Mouse (Mus musculus): ENCODE results near the gene Tns3. TPM values are rescaled to one million over a fixed set of nuclear protein-coding genes. Genes with fewer than 3 reads are reported as not detected.
"Not testable (repeated sequence)": the region's sequence is repeated elsewhere in the genome, so short reads cannot be mapped to it uniquely, and the experiment has no call there.

Tns3 gene
- total RNA-seq, 2 experiments from 2014 or later = 33.6 to 40.1 TPM

DNA sequence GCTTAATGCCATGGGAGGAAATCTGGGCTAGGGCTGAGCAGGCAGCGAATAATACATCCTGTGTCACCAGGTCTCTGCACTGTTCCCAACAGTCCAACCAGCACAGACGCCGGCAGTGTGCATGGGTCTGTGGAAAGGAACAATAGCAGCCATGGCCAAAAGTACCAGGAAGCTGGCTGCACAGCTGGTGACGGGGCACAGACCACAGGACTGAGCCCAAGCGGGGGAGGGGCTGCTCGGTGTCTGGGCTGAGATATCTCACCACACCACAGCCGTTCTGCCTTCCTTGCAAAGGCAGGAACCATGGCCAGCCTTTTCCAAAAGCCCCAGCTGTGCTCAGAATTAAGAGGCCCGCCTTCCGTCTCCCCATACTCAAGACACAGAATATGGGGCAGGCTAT is 107.3 kb downstream of the Tns3 start:
- intact Hi-C loops (cut with DNase I) = no loop called here
- DNase-seq (ENCODE audit: extremely low spot score in 1 of 2, low spot score in 2 of 2) = peak in 1 of 2 experiments; percentile 20
- H3K27ac ChIP-seq = no peak overlapping the region
- no peak for TF ChIP-seq CTCF (IDR thresholded peaks at IDR 0.05)
- H3K4me3 ChIP-seq = no peak overlapping the region

DNA sequence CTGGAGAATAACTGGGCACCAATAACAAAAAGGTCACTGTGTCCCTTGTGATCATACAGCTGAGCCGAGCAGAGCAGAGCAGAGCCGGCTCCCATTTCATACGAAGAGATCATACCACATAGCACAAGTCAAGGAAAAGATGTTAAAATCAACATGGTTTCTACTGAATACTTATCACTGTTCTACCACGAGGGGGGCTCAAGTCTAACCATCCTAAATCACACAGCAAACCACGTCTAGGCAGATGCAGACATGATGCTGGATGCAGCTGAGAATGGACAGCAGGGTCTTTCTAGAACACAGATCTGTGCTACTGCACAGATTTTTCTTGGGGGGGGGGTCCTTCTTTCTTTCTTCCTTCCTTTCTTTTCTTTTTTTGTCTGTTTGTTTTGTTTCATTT is 112.6 kb downstream of the Tns3 start:
- DNase-seq (ENCODE audit: extremely low spot score in 1 of 2, low spot score in 2 of 2) = no peak
- Histone ChIP-seq H3K4me3 (no peak overlapping the region), H3K27ac (no peak overlapping the region)
- no peak for TF ChIP-seq CTCF (IDR thresholded peaks at IDR 0.05)
- intact Hi-C loops (cut with DNase I) = no loop called here

DNA sequence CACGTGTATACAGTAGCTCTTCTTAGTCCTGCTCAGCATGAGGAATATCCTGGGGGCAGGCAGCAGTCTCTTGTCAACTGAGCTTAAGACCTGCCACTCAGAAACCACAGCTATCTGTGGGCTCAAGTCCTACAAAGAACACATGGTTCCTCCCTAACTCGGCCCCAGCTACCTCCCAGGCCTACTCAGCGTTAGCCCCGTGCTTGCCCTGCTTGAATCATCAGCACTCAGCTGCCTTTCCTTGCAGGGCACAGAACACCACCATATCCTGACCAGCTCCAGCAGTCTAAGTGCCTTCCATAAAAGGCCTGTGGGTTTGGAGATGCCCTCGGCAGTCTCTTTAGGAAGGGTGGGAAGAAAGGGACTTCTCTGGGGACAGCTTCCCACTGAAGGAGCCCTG is 116.7 kb downstream of the Tns3 start:
- DNase-seq (ENCODE audit: extremely low spot score in 1 of 2, low spot score in 2 of 2) = no peak
- Histone ChIP-seq H3K27ac (no peak overlapping the region), H3K4me3 (no peak overlapping the region)
- no peak for TF ChIP-seq CTCF (IDR thresholded peaks at IDR 0.05)
- intact Hi-C loops (cut with DNase I) = no loop called here

DNA sequence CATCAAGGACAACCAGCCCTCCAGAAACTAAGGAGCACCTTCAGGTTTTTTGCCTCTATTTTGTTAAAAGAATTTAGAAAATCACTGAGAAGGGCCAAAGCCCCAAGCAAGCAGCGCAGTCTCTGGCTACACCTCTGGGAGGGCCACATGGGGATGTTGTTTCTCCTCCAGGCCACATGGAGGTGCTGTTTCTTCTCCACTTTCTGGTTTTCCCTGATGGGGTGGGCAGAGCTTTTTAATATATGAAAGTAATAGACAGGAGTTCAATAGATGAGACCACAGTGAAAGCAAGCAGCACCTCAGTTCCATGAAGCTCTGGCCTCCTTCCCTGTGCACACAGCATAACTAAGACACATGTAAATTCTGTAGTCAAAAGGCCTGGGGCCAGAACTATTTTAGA is 118.5 kb downstream of the Tns3 start:
- Histone ChIP-seq H3K4me3 (no peak overlapping the region), H3K27ac (no peak overlapping the region)
- peak; percentile 52 for TF ChIP-seq CTCF (IDR thresholded peaks at IDR 0.05)
- intact Hi-C loops (cut with DNase I) = no loop called here
- no peak for DNase-seq (ENCODE audit: extremely low spot score in 1 of 2, low spot score in 2 of 2)

DNA sequence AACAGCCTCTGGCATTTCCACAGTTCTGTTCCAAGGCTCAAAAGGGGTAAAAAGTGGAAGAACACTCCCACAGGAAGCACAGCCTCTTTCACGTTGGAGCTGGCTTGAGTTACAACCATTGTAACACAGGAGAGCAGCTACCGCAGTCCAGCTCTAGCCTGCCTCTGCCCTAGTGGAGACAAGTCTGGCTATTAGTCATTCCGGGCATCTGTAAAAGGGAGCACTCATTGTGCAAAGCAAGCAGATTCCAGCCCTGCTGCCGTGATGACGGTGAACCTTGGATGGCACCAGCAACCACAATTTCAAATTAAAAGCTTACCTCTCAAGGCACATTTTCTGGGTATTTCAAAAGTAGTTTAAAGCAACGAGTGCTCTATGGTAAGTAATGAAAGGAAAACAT is 120.0 kb downstream of the Tns3 start:
- no peak for DNase-seq (ENCODE audit: extremely low spot score in 1 of 2, low spot score in 2 of 2)
- intact Hi-C loops (cut with DNase I) = no loop called here
- H3K27ac ChIP-seq = no peak overlapping the region
- no peak for TF ChIP-seq CTCF (IDR thresholded peaks at IDR 0.05)
- no peak overlapping the region for H3K4me3 ChIP-seq

DNA sequence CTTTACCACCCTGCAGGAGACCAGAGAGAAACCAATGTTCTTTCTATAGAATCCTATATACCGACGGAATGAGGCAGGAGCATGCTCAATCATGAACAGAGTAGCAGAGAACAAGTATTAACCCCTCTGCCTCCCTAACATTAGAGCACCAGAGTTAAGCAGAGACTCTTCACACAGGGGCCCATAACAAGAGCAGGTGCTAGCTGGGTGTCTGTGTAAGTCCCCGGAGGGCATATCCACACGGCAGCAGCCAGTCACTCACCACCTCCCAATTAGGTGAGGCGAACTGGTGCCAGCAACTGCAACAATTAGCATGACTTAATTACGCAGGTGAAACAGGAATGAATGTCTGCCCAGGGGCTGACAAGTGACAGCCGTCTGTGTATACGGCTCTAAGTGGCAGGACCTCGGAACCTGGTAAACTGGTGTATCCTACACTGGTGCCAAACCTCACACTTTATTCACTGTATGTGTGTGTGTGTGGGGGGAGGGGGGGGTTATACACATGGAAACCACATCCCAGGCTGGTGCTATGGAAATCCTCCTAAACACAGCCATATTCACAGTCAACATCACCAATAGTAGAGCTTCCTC is 123.0 kb downstream of the Tns3 start:
- Histone ChIP-seq H3K27ac (no peak overlapping the region), H3K4me3 (no peak overlapping the region)
- intact Hi-C loops (cut with DNase I) = no loop called here
- TF ChIP-seq CTCF (IDR thresholded peaks at IDR 0.05) = no peak
- no peak for DNase-seq (ENCODE audit: extremely low spot score in 1 of 2, low spot score in 2 of 2)

DNA sequence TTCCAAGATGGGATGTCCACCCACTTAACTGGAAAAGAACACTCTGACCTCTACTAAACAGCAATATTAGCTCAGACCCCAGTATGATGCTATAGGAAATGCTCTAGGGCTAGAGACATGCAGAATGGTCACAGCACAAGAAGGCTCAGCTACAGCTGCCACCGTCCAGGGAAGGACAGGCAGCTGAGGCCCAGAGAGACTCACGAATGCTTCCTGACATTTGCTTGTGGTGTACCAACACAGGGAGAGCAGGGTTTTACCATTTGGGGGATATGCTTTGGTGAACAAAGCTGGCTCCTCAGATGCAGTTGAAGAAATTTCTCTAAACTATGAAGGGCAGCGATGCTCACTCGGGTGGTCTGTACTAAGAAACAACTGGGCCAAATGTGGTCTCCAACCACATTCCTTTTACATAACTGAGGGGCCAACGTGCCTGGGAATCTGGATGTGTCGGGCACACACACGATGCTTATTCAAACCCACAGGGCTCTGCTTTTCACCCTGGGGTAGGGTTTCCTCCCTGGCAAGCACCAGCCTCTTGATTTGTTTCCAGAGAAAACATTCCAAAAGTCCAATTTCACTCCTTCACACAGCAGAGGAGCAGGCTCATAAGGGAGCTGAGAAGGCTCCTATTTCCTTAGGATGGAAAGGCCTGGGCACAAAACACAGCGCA is 124.6 kb downstream of the Tns3 start:
- no peak overlapping the region for H3K27ac ChIP-seq
- H3K4me3 ChIP-seq = no peak overlapping the region
- TF ChIP-seq CTCF (IDR thresholded peaks at IDR 0.05) = no peak
- no peak for DNase-seq (ENCODE audit: extremely low spot score in 1 of 2, low spot score in 2 of 2)
- intact Hi-C loops (cut with DNase I) = loop anchor here (5.0 kb wide), 1 partner anchor 128 kb away; no protein-coding TSS in a partner anchor

DNA sequence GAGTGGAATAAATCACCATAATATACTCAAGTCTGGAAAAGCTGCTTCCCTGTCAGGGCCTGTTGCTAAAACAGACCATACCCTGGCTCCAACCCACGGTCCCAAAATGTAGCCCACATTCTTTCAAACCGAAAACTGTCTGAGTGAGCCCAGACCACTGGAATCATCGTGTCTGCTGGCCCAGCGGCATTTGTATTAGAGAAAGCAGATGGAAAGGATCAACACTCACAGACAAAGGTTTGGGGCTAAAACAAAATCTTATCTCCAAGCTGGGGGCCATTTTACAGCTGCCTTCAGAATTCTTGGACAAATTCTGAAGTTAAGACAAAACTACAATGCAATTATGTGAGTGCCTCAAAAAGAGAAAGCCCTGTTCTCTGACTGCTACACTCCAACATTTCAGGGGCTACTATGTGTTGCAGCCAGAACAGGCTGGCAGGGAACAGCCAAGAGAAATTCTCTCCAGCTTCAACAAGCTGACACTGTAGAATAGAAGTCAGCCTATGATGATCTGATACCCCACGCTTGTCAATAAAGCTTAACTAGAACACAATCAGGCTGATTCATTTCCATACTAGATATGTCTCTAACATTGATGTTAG is 127.2 kb downstream of the Tns3 start:
- intact Hi-C loops (cut with DNase I) = loop anchor here (5.0 kb wide), 1 partner anchor 130 kb away; no protein-coding TSS in a partner anchor

DNA sequence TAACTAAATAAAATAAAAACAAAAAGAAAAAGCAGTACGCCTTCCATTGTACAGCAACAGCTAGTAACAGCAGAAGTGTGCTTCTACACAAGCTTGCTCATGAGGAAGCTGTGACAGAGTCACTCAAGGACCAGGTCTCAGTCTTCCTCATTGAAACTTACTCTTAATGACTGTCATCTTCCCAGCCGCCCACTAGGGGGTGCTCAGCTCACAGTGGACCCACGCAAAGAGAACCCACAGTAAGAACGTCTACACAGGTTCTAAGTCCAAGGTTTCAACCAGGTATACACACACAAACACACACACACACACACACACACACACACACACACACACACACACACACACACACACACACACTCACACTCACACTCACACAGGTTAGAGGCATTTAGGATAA is 129.4 kb downstream of the Tns3 start:
- peak; percentile 71 to 73 for DNase-seq (ENCODE audit: extremely low spot score in 1 of 2, low spot score in 2 of 2)
- no peak overlapping the region for H3K4me3 ChIP-seq
- intact Hi-C loops (cut with DNase I) = loop anchor here (1.0 to 5.0 kb wide), 3 partner anchors 132 to 420 kb away; no protein-coding TSS in a partner anchor
- no peak overlapping the region for H3K27ac ChIP-seq
- peak; percentile 72 for TF ChIP-seq CTCF (IDR thresholded peaks at IDR 0.05)

More for the DNA sequence above, 127.2 kb downstream of the Tns3 start:
- Histone ChIP-seq H3K27ac (no peak overlapping the region), H3K4me3 (no peak overlapping the region)
- TF ChIP-seq CTCF (IDR thresholded peaks at IDR 0.05) = no peak
- no peak for DNase-seq (ENCODE audit: extremely low spot score in 1 of 2, low spot score in 2 of 2)

DNA sequence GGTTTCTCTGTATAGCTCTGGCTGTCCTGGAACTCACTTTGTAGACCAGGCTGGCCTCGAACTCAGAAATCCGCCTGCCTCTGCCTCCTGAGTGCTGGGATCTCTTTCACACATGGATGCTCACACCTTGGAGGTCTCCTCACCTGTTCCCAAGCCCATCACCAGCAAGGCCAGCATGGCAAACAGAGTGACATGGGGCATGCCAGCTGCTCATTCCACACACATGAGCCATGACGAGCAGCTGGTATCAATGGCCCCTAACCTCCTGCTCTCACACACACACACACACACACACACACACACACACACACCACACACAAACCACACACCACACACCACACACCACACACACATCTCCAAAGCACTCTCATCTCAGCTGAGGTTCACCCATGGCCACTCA is 131.6 kb downstream of the Tns3 start:
- H3K4me3 ChIP-seq; DNase-seq (ENCODE audit: extremely low spot score in 1 of 2, low spot score in 2 of 2); H3K27ac ChIP-seq; intact Hi-C loops (cut with DNase I): not testable (repeated sequence)

DNA sequence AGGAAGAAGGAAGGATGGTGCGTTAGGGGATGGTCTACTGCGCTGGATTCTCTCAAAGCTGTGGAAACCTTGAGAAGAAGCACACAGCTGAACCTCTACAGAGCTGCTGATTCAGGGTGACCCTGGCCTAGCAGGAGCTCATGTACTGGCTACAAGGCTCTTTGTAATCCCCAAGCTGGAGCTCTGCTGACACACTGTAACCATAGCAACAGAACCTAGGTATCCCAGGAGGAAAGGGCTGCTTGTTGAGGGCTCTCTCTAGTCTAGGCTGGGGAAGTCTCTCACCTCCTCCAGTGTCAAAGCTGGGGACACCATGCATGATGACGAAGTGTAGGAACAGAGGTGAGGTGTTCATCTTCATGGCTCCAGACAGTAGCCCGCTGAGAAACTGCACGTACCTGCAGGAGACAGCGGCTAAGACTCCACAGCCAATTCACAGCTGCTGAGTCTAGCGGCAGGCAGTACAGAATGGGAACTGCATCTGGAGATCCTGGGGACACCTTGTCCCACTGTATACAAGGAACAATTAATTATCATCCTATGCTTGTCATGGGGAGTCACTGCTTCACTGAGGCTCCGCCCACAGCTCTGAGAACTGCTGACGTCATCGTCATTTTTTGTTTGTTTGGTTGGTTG is 132.1 kb downstream of the Tns3 start:
- no peak for TF ChIP-seq CTCF (IDR thresholded peaks at IDR 0.05)
- H3K4me3 ChIP-seq = no peak overlapping the region
- intact Hi-C loops (cut with DNase I) = no loop called here
- H3K27ac ChIP-seq = no peak overlapping the region
- DNase-seq (ENCODE audit: extremely low spot score in 1 of 2, low spot score in 2 of 2) = no peak

DNA sequence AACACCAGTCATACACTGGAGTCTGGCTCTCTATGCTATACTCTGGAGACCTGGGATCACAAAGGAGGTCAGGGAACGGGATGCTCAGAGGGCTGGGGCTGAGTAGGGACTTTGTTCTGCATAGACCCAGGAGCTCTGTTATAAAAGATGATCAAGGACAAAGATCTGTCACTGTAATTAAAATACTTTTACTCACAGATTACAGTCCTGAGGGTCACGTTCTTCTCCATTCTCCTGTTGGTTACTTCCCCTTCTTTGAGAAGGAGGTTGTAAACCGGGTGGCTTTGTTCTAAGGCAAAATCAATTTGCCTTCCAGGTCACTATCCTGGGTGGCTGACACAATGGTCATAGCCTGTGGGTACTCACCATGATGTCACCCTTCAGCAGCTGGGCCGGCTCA is 133.8 kb downstream of the Tns3 start:
- Histone ChIP-seq H3K27ac (no peak overlapping the region), H3K4me3 (no peak overlapping the region)
- no peak for TF ChIP-seq CTCF (IDR thresholded peaks at IDR 0.05)
- no peak for DNase-seq (ENCODE audit: extremely low spot score in 1 of 2, low spot score in 2 of 2)
- intact Hi-C loops (cut with DNase I) = no loop called here

Measured in left cerebral cortex, adult 2 months (tissue).